ENCODE assay signal across 8 mouse cellular contexts in genomic region chr16:11454871-11455270, GRCm38 (mm10).
"Had no signal": no experiment of that assay in that cellular context is flagged by ENCODE, and none has a peak within 500 bp of the region (broad histone marks: within the 10 kb centered on the region; RNA-seq: fewer than 3 reads in every experiment).

No protein-coding gene starts in this region.

- DNase-seq: kidney, adult 18-20 months; liver, embryonic 13.5 days; thymus, postnatal 25 days had no signal

- H3K4me3 ChIP-seq: kidney, embryonic 15.5 days; liver, embryonic 13.5 days; lung, embryonic 15.5 days; megakaryocyte, embryonic 14.5 days; midbrain, embryonic 10.5 days; midbrain, embryonic 13.5 days had no signal

- H3K27ac ChIP-seq: kidney, embryonic 15.5 days; lung, embryonic 15.5 days; midbrain, embryonic 10.5 days; midbrain, embryonic 13.5 days had no signal
